Mouse (Mus musculus) right cerebral cortex, adult 2 months (tissue): ENCODE data around the gene Atf6b.

Source experiments
- DNase-seq, 2 experiments: peaks; one replicate each; pipeline ENCODE4 v3.0.0; 2021 to 2022; ENCODE audit warnings: low spot score in 2 of 2

The Atf6b gene

GRCm38 (mm10) chr17:34646906-34647787, at the start of gene Atf6b:
Gene Atf6b (plus strand): TSS chr17:34647146.
- peak; percentile 96 to 97 for DNase-seq

- DNase-seq = no peak
Measured at GRCm38 (mm10) chr17:34597566-34598095, 49.3 kb upstream of the Atf6b start, which contains the start of gene Ager. Gene Ager (plus strand): TSS chr17:34597862.

GRCm38 (mm10) chr17:34599891-34600290, 47.1 kb upstream of the Atf6b start:
- no peak for DNase-seq

GRCm38 (mm10) chr17:34601796-34602195, 45.1 kb upstream of the Atf6b start:
- DNase-seq = no peak

GRCm38 (mm10) chr17:34603375-34604060, 43.4 kb upstream of the Atf6b start, which contains the start of gene Rnf5:
Gene Rnf5 (minus strand): TSS chr17:34603690.
- peak; percentile 99 to 100 for DNase-seq

- DNase-seq = peak; percentile 95 to 97
Measured at GRCm38 (mm10) chr17:34604061-34604508, 42.9 kb upstream of the Atf6b start, which contains the start of gene Agpat1. Gene Agpat1 (plus strand): TSS chr17:34604262.

GRCm38 (mm10) chr17:34604511-34605237, 42.3 kb upstream of the Atf6b start:
- DNase-seq = no peak

- DNase-seq = peak; percentile 99
Measured at GRCm38 (mm10) chr17:34605609-34606008, 41.3 kb upstream of the Atf6b start.

- DNase-seq = no peak
Measured at GRCm38 (mm10) chr17:34606186-34607039, 40.5 kb upstream of the Atf6b start.

- no peak for DNase-seq
Measured at GRCm38 (mm10) chr17:34607997-34608396, 38.9 kb upstream of the Atf6b start.

GRCm38 (mm10) chr17:34611050-34611449, 35.9 kb upstream of the Atf6b start:
- no peak for DNase-seq

- no peak for DNase-seq
Measured at GRCm38 (mm10) chr17:34613054-34613645, 33.8 kb upstream of the Atf6b start.

- DNase-seq = no peak
Measured at GRCm38 (mm10) chr17:34613830-34614229, 33.1 kb upstream of the Atf6b start.

GRCm38 (mm10) chr17:34615871-34616270, 31.1 kb upstream of the Atf6b start, which contains the start of gene Egfl8:
Gene Egfl8 (minus strand): TSS chr17:34615971.
- no peak for DNase-seq

- peak; percentile 76 to 78 for DNase-seq
Measured at GRCm38 (mm10) chr17:34618999-34619398, 27.9 kb upstream of the Atf6b start.

GRCm38 (mm10) chr17:34621006-34621405, 25.9 kb upstream of the Atf6b start:
- DNase-seq = no peak

- no peak for DNase-seq
Measured at GRCm38 (mm10) chr17:34623161-34623560, 23.8 kb upstream of the Atf6b start.

- DNase-seq = no peak
Measured at GRCm38 (mm10) chr17:34624981-34625380, 22.0 kb upstream of the Atf6b start.

- no peak for DNase-seq
Measured at GRCm38 (mm10) chr17:34626062-34626772, 20.7 kb upstream of the Atf6b start.

GRCm38 (mm10) chr17:34626773-34627092, 20.2 kb upstream of the Atf6b start:
- DNase-seq = peak in 1 of 2 experiments; percentile 65
